Mouse (Mus musculus): ENCODE results near the gene Galnt14. TPM values are rescaled to one million over a fixed set of nuclear protein-coding genes. Genes with fewer than 3 reads are reported as not detected.

Gene Galnt14
- total and polyA plus RNA-seq, 2 experiments from 2014 or later = 16.8 to 17.8 TPM

DNA sequence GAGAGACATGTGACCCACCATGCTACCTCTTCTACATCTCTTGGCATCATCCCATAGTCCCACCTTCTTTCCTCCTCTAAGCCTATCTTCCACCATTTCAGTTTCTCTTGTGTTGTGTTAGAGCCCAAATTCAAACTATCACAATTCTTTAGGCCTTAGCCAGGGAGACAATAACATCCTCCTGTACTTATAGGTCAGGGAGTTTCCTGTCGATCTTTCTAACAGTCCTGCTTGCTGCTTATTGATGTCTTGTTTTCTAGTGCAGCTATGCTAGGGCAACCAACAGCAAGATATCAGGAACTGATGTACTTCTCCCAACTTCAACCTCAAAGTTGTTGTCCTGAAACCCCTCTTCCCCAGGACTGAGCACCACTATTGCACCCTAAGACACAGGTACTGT, 195.4 kb downstream of the Galnt14 start:
- Histone ChIP-seq H3K9ac (no peak overlapping the region), H3K36me3 (ENCODE audit: insufficient read depth) (no peaks in the 10 kb centered on the region), H3K4me3 (ENCODE audit: low read depth, low read length) (no peak overlapping the region), H3K9me3 (ENCODE audit: low read length) (no peaks in the 10 kb centered on the region), H3K27ac (ENCODE audit: low read depth, low read length) (no peak overlapping the region), H3K27me3 (ENCODE audit: insufficient read depth, low read length) (no peaks in the 10 kb centered on the region), H3K4me1 (ENCODE audit: insufficient read depth) (no peaks in the 10 kb centered on the region), H3K4me2 (ENCODE audit: low read depth) (no peak overlapping the region)
- TF ChIP-seq CTCF (IDR thresholded peaks at IDR 0.05; ENCODE audit: low read depth) = no peak
- 92% methylated on average over 1 of the region's 1 CpGs for WGBS
- DNase-seq = no peak
- no peak for ATAC-seq

DNA sequence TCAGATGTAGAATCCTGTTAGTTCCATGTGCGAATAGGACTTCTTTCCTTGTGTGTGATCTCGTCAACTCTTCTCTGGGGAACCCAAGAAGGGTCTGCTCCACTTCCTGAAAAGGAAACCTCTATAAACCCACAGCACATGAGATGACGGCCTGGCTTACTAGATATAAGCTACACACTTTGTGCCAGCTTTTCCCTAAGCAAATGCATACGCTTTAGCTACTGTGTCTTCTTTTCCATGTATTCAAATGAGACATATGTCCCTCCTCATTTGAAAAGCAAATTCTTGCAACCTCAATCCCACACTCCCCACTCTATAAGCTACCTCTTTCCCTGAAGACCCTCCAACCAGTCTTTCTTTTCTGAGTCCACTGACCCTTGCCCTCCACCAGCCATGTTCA, 196.0 kb downstream of the Galnt14 start:
- H3K4me3 ChIP-seq (ENCODE audit: low read depth, low read length) = no peak overlapping the region
- no peaks in the 10 kb centered on the region for H3K4me1 ChIP-seq (ENCODE audit: insufficient read depth)
- DNase-seq (peak; percentile 37), ATAC-seq (peak; percentile 76)
- 0 out of 2 replicates have a peak overlapping the region, but pooled peaks have one; percentile 17 for H3K27ac ChIP-seq (ENCODE audit: low read depth, low read length)
- no peak overlapping the region for H3K4me2 ChIP-seq (ENCODE audit: low read depth)
- H3K27me3 ChIP-seq (ENCODE audit: insufficient read depth, low read length) = no peaks in the 10 kb centered on the region
- no peak overlapping the region for H3K9ac ChIP-seq
- TF ChIP-seq CTCF (IDR thresholded peaks at IDR 0.05; ENCODE audit: low read depth) = no peak
- no peaks in the 10 kb centered on the region for H3K36me3 ChIP-seq (ENCODE audit: insufficient read depth)
- WGBS = 65% methylated on average over 4 of the region's 4 CpGs
- H3K9me3 ChIP-seq (ENCODE audit: low read length) = no peaks in the 10 kb centered on the region

DNA sequence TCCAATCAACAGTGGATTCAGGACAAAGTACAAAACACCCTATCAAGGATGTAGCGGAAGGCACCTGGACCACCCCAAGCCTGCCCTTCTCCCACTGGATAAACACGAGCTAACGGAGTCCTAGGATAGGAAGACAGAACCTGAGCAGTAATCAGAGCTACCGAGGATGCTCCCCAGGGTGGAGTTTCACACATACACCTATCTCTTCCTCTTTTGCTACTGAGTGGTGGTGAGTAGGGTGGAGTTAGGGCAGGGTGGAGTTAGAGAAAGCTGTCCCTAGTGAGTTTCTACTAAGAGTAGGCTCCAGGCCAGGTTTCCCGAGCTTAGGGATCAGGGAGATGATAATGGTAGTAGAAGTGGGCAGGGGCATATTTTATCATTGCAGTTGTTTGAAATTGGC, 197.4 kb downstream of the Galnt14 start:
- Histone ChIP-seq H3K27ac (ENCODE audit: low read depth, low read length) (no peak overlapping the region), H3K4me1 (ENCODE audit: insufficient read depth) (no peaks in the 10 kb centered on the region), H3K27me3 (ENCODE audit: insufficient read depth, low read length) (no peaks in the 10 kb centered on the region), H3K4me3 (ENCODE audit: low read depth, low read length) (no peak overlapping the region), H3K36me3 (ENCODE audit: insufficient read depth) (no peaks in the 10 kb centered on the region), H3K9ac (no peak overlapping the region), H3K4me2 (ENCODE audit: low read depth) (no peak overlapping the region), H3K9me3 (ENCODE audit: low read length) (no peaks in the 10 kb centered on the region)
- no peak for TF ChIP-seq CTCF (IDR thresholded peaks at IDR 0.05; ENCODE audit: low read depth)
- DNase-seq = no peak
- WGBS = 80% methylated on average over 5 of the region's 5 CpGs
- no peak for ATAC-seq

DNA sequence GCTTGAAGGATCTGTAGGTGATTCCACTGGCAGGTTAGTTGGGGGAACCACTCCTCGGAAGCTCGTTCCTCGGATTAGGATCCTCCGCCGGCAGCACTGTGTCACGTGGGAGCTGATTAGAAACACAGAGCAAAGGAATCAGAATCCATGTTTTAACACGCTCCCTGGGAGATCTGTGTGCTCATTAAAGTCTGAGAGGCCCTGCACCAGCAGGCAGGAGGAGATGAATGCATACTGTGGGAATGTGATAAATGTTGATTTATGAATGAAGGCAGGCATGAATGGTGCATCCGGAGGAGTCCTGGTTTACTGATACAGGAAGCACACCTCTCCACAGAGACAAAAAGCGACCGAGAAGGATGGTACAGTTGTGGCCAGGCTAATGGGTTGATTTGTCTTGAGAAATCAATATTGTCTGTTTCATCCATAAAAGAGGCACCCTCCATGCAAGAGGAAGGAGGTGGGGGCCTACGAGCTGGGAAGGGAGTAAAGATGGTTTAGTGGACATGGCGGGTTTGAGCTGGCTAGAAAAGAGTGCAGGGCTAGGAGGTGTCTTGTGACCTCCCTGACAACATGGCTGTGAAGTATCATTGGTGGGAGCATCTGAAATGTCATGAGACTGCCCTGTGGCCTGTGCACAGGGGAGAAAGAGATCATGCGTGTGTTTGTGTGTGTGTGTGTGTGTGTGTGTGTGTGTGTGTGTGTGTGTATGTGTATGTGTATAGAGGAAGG, 202.3 kb downstream of the Galnt14 start:
- Histone ChIP-seq H3K9me3 (ENCODE audit: low read length) (no peaks in the 10 kb centered on the region), H3K4me2 (ENCODE audit: low read depth) (no peak overlapping the region), H3K9ac (no peak overlapping the region), H3K27me3 (ENCODE audit: insufficient read depth, low read length) (no peaks in the 10 kb centered on the region), H3K4me3 (ENCODE audit: low read depth, low read length) (no peak overlapping the region), H3K36me3 (ENCODE audit: insufficient read depth) (no peaks in the 10 kb centered on the region), H3K4me1 (ENCODE audit: insufficient read depth) (no peaks in the 10 kb centered on the region), H3K27ac (ENCODE audit: low read depth, low read length) (no peak overlapping the region)
- WGBS = 63% methylated on average over 13 of the region's 13 CpGs
- TF ChIP-seq CTCF (IDR thresholded peaks at IDR 0.05; ENCODE audit: low read depth) = no peak
- DNase-seq = peak; percentile 33
- peak; percentile 92 for ATAC-seq

DNA sequence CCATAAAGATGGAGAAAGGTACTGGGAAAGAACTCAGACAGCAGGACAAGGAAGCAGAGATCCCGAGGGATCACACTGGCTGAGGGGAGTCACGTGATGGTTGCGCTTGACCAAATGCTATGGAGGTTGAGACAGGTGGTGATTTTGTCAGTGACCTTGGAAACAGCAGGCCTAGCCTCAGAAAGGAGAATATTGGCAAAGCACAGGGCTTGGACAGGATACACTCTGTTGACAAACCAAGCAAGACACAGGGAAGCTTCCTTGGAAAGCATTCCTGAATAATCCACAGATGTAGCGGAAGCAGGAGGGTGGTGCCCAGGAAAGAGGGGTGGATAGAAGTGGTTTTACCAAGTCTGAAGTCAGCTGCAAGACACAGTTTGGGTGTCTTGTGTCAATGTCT, 206.1 kb downstream of the Galnt14 start:
- H3K9ac ChIP-seq = no peak overlapping the region
- 92% methylated on average over 4 of the region's 4 CpGs for WGBS
- no peaks in the 10 kb centered on the region for H3K9me3 ChIP-seq (ENCODE audit: low read length)
- ATAC-seq (no peak), DNase-seq (no peak)
- no peak overlapping the region for H3K4me3 ChIP-seq (ENCODE audit: low read depth, low read length)
- H3K36me3 ChIP-seq (ENCODE audit: insufficient read depth) = no peaks in the 10 kb centered on the region
- no peak for TF ChIP-seq CTCF (IDR thresholded peaks at IDR 0.05; ENCODE audit: low read depth)
- no peaks in the 10 kb centered on the region for H3K27me3 ChIP-seq (ENCODE audit: insufficient read depth, low read length)
- no peaks in the 10 kb centered on the region for H3K4me1 ChIP-seq (ENCODE audit: insufficient read depth)
- H3K4me2 ChIP-seq (ENCODE audit: low read depth) = no peak overlapping the region
- H3K27ac ChIP-seq (ENCODE audit: low read depth, low read length) = no peak overlapping the region

DNA sequence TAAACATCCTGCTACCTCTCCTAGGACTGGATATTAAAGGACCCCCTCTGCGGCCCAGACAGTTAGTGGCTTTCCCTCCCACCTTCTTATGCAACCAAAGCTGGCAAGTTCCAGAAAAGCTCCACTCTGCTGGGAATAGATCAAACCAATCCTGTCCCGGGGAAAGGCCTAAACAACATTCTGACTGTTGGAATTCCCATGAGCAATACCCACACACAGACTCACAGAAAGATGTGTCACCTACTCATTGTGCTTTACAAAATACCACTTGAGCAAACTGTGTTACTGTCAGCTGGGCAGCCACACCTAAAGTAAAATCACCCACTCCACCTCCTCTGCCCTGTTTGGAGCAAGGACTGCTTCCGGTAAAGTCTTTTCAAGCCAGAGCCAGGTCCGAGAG, 207.6 kb downstream of the Galnt14 start:
- ATAC-seq (no peak), DNase-seq (no peak)
- Histone ChIP-seq H3K4me1 (ENCODE audit: insufficient read depth) (no peaks in the 10 kb centered on the region), H3K9me3 (ENCODE audit: low read length) (no peaks in the 10 kb centered on the region), H3K36me3 (ENCODE audit: insufficient read depth) (no peaks in the 10 kb centered on the region), H3K4me3 (ENCODE audit: low read depth, low read length) (no peak overlapping the region), H3K9ac (no peak overlapping the region), H3K4me2 (ENCODE audit: low read depth) (no peak overlapping the region), H3K27ac (ENCODE audit: low read depth, low read length) (no peak overlapping the region), H3K27me3 (ENCODE audit: insufficient read depth, low read length) (no peaks in the 10 kb centered on the region)
- TF ChIP-seq CTCF (IDR thresholded peaks at IDR 0.05; ENCODE audit: low read depth) = no peak
- 86% methylated on average over 4 of the region's 4 CpGs for WGBS

DNA sequence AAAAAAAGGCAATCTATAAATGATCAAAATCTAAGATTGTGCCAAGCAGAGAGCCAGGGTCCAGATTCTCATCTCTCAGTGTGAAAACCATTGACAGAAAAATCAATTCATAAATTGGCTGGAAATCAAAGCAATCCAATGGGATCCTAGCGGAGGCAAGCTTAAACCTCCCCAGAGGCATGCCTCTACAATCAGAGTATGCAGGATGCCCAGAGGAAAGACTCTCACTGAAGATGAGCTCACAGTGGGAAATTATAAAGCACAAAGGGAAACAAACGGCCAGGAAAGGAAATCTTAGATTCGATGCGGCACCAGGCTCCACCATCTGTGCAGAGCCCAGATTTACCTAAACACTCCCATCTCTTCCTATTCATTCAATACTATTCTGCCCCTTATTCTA, 220.7 kb downstream of the Galnt14 start:
- DNase-seq (peak; percentile 15), ATAC-seq (peak; percentile 20; the same call in 1 of the 2 replicates)

More for the DNA sequence above, 220.7 kb downstream of the Galnt14 start:
- Histone ChIP-seq H3K27me3 (ENCODE audit: insufficient read depth, low read length) (no peaks in the 10 kb centered on the region), H3K27ac (ENCODE audit: low read depth, low read length) (no peak overlapping the region), H3K4me1 (ENCODE audit: insufficient read depth) (0 out of 2 replicates have a peak, but pooled peaks cover 4% of the 10 kb centered on the region), H3K4me3 (ENCODE audit: low read depth, low read length) (no peak overlapping the region), H3K4me2 (ENCODE audit: low read depth) (no peak overlapping the region), H3K9ac (no peak overlapping the region), H3K36me3 (ENCODE audit: insufficient read depth) (no peaks in the 10 kb centered on the region), H3K9me3 (ENCODE audit: low read length) (no peaks in the 10 kb centered on the region)
- no peak for TF ChIP-seq CTCF (IDR thresholded peaks at IDR 0.05; ENCODE audit: low read depth)
- 47% methylated on average over 4 of the region's 4 CpGs for WGBS

Measured in forebrain, postnatal 0 days (tissue).